Mouse (Mus musculus) lung, adult 2 months (tissue): Measurements from ENCODE around the gene Abi1.

Experiments used
- CTCF ChIP-seq: fragments of 200-500 bp; IDR thresholded peaks from 2 replicates; pipeline ENCODE4 v1.5.1; 2011; ENCODE audit warnings: mild to moderate bottlenecking, low read length, control low read depth; ENCODE audit not compliant: insufficient read depth
- POLR2A ChIP-seq: fragments of 200-500 bp; IDR thresholded peaks from 2 replicates; pipeline ENCODE4 v1.6.1; 2011; ENCODE audit warnings: low read depth, mild to moderate bottlenecking, control low read depth, low read length, borderline replicate concordance; ENCODE audit errors: extremely low read depth

- no peak for TF ChIP-seq POLR2A
- no peak for TF ChIP-seq CTCF
Observed at GRCm38 (mm10) chr2:23052523-23052922, 12.5 kb upstream of the Abi1 start.
